Mouse (Mus musculus) liver, postnatal 0 days (tissue): ENCODE measurements around the gene Glipr1l2.
"Not testable (repeated sequence)": the region's sequence is repeated elsewhere in the genome, so short reads cannot be mapped to it uniquely, and the experiment has no call there.

Source experiments
- CTCF ChIP-seq: sonication (generic); IDR thresholded peaks from 2 replicates; pipeline ENCODE4 v1.5.1; 2016; ENCODE audit warnings: antibody characterized with exemption, low read depth
- EP300 ChIP-seq: IDR thresholded peaks from 2 replicates; pipeline ENCODE4 v1.6.1; 2016; ENCODE audit warnings: antibody characterized with exemption, low read depth, mild to moderate bottlenecking

- not testable (repeated sequence) for TF ChIP-seq CTCF, EP300
These were observed 44.6 kb downstream of the Glipr1l2 start for GRCm38 (mm10) chr10:112127682-112128230.
